Mouse (Mus musculus) ES-E14 (cell line): ENCODE results near the gene Mn1. TPM values are rescaled to one million over a fixed set of nuclear protein-coding genes. Genes with fewer than 3 reads are reported as not detected.

Experiments used
- DNase-seq: peaks from one replicate; pipeline ENCODE4 v3.0.0-alpha.2; 2013; ENCODE audit warnings: low read depth, low spot score
- H3K27ac ChIP-seq: 2 replicates; pipeline ENCODE4 v1.5.1; 2012; ENCODE audit warnings: low read depth, mild to moderate bottlenecking, low read length, moderate library complexity, mixed read lengths; ENCODE audit not compliant: poor library complexity, insufficient read depth, severe bottlenecking
- H3K36me3 ChIP-seq: 2 replicates; pipeline ENCODE4 v1.6.1; 2012; ENCODE audit warnings: mild to moderate bottlenecking, low read length, moderate library complexity, mixed read lengths; ENCODE audit not compliant: control insufficient read depth, poor library complexity, insufficient read depth, severe bottlenecking
- H3K4me1 ChIP-seq, 2 experiments: fragments of 150-350 bp in 1 of 2; sonication (generic) in 1 of 2; 2 replicates each; pipeline ENCODE4 v1.6.1; 2012; ENCODE audit warnings: low read length in 2 of 2, mild to moderate bottlenecking in 1 of 2, mixed read lengths in 1 of 2; ENCODE audit not compliant: control insufficient read depth in 2 of 2, insufficient read depth in 2 of 2, poor library complexity in 1 of 2
- H3K4me3 ChIP-seq, 2 experiments: fragments of 150-350 bp in 1 of 2; sonication (generic) in 1 of 2; 2 replicates each; pipeline ENCODE4 v1.5.1; 2012; ENCODE audit warnings: low read length in 2 of 2, low read depth in 1 of 2, mild to moderate bottlenecking in 1 of 2, mixed read lengths in 1 of 2; ENCODE audit not compliant: insufficient read depth in 1 of 2, poor library complexity in 1 of 2, severe bottlenecking in 1 of 2
- H3K9ac ChIP-seq: 2 replicates; pipeline ENCODE4 v1.6.1; 2012; ENCODE audit warnings: low read depth, mild to moderate bottlenecking, low read length, mixed read lengths; ENCODE audit not compliant: poor library complexity, insufficient read depth, severe bottlenecking
- H3K9me3 ChIP-seq: fragments of 150-350 bp; sonication (generic); 2 replicates; pipeline ENCODE4 v1.6.1; 2012; ENCODE audit warnings: low read depth, mild to moderate bottlenecking, low read length; ENCODE audit not compliant: control insufficient read depth, insufficient read depth
- CHD2 ChIP-seq: IDR thresholded peaks from 2 replicates; pipeline ENCODE4 v1.6.1; 2014; ENCODE audit warnings: mild to moderate bottlenecking, low read depth, low read length, inconsistent platforms
- HCFC1 ChIP-seq: IDR thresholded peaks from 2 replicates; pipeline ENCODE4 v1.6.1; 2012; ENCODE audit warnings: low read length, inconsistent platforms, borderline replicate concordance; ENCODE audit not compliant: insufficient read depth
- MAFK ChIP-seq: IDR thresholded peaks from 2 replicates; pipeline ENCODE4 v1.6.1; 2014; ENCODE audit warnings: mild to moderate bottlenecking, low read depth, low read length, inconsistent platforms; ENCODE audit not compliant: insufficient read depth
- ZC3H11A ChIP-seq: IDR thresholded peaks from 2 replicates; pipeline ENCODE4 v1.6.1; 2012; ENCODE audit warnings: low read depth, mild to moderate bottlenecking, inconsistent platforms, low read length, borderline replicate concordance
- ZNF384 ChIP-seq: IDR thresholded peaks from 2 replicates; pipeline ENCODE4 v1.6.1; 2012; ENCODE audit warnings: low read depth, low read length, inconsistent platforms
- in situ Hi-C, 2 experiments: fragments of 600-800 bp; cut with MboI; formaldehyde crosslinking; loops; one replicate each; pipeline ENCODE4 v1.15.1; 2025; ENCODE audit warnings: low sequenced_read_pairs in 2 of 2, inconsistent platforms in 1 of 2; ENCODE audit not compliant: unreplicated experiment in 2 of 2
- total RNA-seq: library from RNA; depleted of rRNA; stranded (reverse); fragments of 300-350 nt; gene quantifications from 2 replicates; pipeline ENCODE4 v1.2.3, GENCODE M21; 2012

Gene Mn1
- total RNA-seq, 1 experiment = 1.9 TPM

DNA sequence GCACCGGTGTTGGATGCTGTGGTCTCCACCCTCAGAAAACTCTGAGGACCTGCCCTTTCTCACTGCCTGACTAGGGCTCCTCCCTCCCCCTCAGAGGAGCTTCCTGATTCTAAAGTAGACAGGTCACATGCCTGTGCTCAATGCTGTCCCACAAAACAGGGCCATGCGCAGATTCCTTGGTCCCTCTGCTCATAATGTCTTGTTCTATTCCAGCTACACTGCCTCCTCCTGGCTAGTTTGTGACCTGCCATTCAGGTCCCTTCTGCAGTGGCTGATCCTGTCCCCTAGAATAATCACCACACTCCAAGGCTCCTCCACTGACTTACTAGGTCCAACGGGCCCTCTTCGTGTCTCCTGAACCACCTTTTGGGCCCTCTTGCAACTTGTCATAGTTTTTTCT, 21.0 kb upstream of the Mn1 start:
- in situ Hi-C loops = no loop called here
- peaks cover 0 to 6% of the 10 kb centered on the region in 2 experiments; a peak in 1 of 4 replicates for H3K4me1 ChIP-seq

GRCm38 (mm10) chr5:111398471-111398870, 18.7 kb upstream of the Mn1 start:
- Histone ChIP-seq H3K4me3 (no peak overlapping the region), H3K36me3 (no peaks in the 10 kb centered on the region), H3K9ac (no peak overlapping the region), H3K9me3 (no peaks in the 10 kb centered on the region), H3K27ac (no peak overlapping the region), H3K4me1 (peaks cover 0 to 9% of the 10 kb centered on the region in 2 experiments; a peak in 1 of 4 replicates)
- in situ Hi-C loops = no loop called here
- TF ChIP-seq CHD2 = no peak
- TF ChIP-seq MAFK = no peak
- no peak for TF ChIP-seq HCFC1
- no peak for TF ChIP-seq ZC3H11A
- no peak for TF ChIP-seq ZNF384
- DNase-seq = no peak

More for the DNA sequence above, 21.0 kb upstream of the Mn1 start:
- DNase-seq = no peak
- TF ChIP-seq ZC3H11A (no peak), HCFC1 (no peak), MAFK (no peak), ZNF384 (no peak), CHD2 (no peak)
- Histone ChIP-seq H3K9ac (no peak overlapping the region), H3K4me3 (no peak overlapping the region), H3K27ac (no peak overlapping the region), H3K9me3 (no peaks in the 10 kb centered on the region), H3K36me3 (no peaks in the 10 kb centered on the region)

DNA sequence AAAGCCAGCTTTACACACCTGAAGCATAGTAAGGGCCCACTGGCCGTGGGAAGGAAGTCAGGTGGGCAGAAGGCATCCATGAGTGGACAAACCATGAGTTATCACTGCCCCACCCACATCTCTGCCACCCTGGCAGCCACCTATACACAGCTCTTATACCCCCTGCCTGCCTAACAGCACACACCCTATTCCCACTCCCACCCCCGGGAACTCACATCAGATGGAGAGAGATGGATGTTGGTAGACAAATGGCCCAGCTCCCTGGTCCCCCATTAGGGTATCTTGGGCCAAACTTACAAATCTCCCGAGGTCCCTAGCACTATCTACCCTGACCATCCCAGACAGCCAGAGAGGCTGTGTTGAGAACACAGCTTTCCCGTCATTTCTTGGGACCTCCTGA, 17.9 kb upstream of the Mn1 start:
- in situ Hi-C loops = no loop called here
- no peak overlapping the region for H3K9ac ChIP-seq
- H3K4me1 ChIP-seq = peaks cover 0 to 6% of the 10 kb centered on the region in 2 experiments; a peak in 1 of 4 replicates
- no peaks in the 10 kb centered on the region for H3K36me3 ChIP-seq
- no peaks in the 10 kb centered on the region for H3K9me3 ChIP-seq
- no peak for DNase-seq
- no peak overlapping the region for H3K4me3 ChIP-seq
- TF ChIP-seq ZNF384 (no peak), ZC3H11A (no peak), HCFC1 (no peak), CHD2 (no peak), MAFK (no peak)
- H3K27ac ChIP-seq = no peak overlapping the region

GRCm38 (mm10) chr5:111401879-111402650, 15.1 kb upstream of the Mn1 start:
- Histone ChIP-seq H3K27ac (no peak overlapping the region), H3K9me3 (no peaks in the 10 kb centered on the region), H3K4me3 (no peak overlapping the region), H3K4me1 (peaks cover 0 to 3% of the 10 kb centered on the region in 2 experiments; a peak in 1 of 4 replicates), H3K36me3 (no peaks in the 10 kb centered on the region), H3K9ac (no peak overlapping the region)
- no peak for DNase-seq
- no peak for TF ChIP-seq ZNF384
- no peak for TF ChIP-seq ZC3H11A
- no peak for TF ChIP-seq MAFK
- TF ChIP-seq CHD2 = no peak
- no peak for TF ChIP-seq HCFC1
- in situ Hi-C loops = no loop called here

DNA sequence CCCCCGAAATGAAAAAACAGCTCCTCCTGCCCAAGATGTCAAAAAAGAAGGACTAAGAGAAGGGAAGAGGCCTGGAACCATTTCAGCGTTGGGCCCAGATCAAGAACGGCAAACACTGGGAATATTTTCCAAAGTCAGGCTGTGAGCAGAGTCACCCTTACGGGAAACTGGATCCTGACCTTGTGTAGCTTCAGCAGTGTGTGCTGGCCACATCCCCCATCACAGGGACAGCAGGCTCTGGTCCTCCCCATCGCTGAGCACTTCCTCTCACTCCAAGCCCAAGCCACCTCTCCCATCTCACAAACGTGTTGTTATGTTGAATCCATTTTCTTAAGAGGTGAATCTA, 14.5 kb upstream of the Mn1 start:
- in situ Hi-C loops = no loop called here
- no peak for DNase-seq
- Histone ChIP-seq H3K4me3 (no peak overlapping the region), H3K4me1 (peaks cover 0 to 3% of the 10 kb centered on the region in 2 experiments; a peak in 1 of 4 replicates), H3K36me3 (no peaks in the 10 kb centered on the region), H3K9ac (no peak overlapping the region), H3K27ac (no peak overlapping the region), H3K9me3 (no peaks in the 10 kb centered on the region)
- TF ChIP-seq ZC3H11A (no peak), MAFK (no peak), HCFC1 (no peak), ZNF384 (no peak), CHD2 (no peak)
